Mouse (Mus musculus) cerebellum, adult 11-12 months (tissue): ENCODE measurements around the gene Gm20388.

Experiments
- DNase-seq: peaks from one replicate; pipeline ENCODE4 v3.0.0; 2022

Gm20388 gene

DNA sequence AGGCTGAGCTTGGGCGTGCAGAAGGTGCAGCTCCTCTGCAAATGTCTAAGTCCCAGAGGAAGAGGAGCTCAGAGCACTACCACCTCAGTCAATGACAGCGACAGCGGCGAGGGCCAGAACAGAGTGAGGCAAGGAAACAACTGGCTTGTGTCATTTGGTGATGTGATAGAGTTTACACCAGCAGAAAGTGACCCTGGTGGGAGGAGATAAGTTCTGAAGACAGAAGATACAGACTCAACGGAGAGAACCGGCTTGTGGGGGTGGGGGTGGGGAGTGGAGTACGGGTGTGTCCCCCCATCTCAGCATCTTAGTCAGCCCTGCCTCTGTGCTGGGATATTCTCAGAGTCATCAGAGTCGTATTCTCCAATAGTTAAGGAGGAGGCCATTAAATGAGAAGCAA, 4166.7 kb downstream of the Gm20388 start:
- no peak for DNase-seq

- DNase-seq, result no peak
These were observed 4167.4 kb downstream of the Gm20388 start for GRCm38 (mm10) chr8:124077998-124078397.

- no peak for DNase-seq
These were observed 4168.3 kb downstream of the Gm20388 start for GRCm38 (mm10) chr8:124078969-124079368.

GRCm38 (mm10) chr8:124080467-124081326, 4170.1 kb downstream of the Gm20388 start:
- no peak for DNase-seq

DNA sequence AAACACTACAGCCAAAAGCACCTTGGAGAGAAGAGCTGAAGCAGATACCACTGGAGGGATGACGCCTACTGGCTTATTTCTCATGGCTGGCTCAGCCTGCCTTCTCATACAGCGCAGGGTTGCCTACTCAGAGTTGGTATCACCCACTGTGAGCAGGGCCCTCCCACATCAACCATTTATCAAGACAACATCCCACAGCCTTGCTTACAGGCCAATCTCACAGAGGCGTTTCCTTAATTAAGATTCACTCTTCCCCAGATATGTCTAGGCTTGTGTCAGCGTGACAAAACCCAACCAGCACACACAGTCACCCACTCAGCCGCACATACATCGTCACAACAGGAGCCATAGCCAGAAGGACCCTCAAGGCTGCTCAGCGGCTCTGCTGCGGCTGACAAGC, 4172.0 kb downstream of the Gm20388 start:
- DNase-seq, result no peak

GRCm38 (mm10) chr8:124083611-124084010, 4173.0 kb downstream of the Gm20388 start:
- DNase-seq, result no peak

DNA sequence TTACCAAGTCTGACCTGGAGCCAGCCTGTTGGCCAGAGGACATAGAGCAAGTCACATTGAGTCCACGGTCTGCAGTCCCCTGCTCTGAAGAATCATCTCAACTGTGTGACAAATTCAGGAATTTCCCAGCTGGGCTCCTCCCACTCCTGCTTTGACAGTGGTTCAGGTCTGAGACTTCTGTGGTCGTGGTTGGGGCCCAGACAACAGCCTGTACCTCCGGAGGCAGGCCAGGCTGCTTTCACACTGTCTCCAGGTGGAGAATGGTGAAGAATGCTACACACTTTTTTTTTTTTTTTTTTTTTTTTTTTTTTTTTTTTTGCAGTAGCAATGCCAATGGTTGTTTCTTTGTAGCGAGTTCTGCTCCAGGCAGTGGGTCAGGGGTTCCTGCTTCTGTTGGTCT, 4175.0 kb downstream of the Gm20388 start:
- DNase-seq, result no peak

DNA sequence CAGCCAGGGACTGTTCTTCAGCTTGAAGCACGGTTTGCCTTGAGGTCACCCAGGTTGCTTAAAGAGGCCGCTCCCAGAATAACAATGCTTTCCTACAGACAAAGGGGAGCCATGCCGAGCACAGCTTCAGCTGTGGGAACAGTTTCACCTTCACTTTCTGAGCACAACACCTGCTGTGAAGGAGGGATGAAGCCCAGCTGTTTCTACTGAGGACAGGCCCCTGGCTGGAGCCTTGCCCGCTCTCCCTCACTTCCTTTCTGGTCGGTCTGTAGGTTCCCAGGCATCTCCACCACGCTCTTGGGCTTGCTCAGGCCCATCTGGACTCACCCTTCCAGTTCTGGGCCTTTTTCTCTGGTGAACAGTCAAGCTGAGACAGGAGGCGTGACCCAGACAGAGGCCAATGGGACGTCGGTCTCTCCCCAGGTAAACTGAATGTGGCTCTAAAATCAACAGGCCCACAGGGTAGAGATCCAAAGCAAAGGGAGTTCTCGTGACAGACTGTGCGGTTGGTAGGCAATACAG, 4177.5 kb downstream of the Gm20388 start:
- no peak for DNase-seq

DNA sequence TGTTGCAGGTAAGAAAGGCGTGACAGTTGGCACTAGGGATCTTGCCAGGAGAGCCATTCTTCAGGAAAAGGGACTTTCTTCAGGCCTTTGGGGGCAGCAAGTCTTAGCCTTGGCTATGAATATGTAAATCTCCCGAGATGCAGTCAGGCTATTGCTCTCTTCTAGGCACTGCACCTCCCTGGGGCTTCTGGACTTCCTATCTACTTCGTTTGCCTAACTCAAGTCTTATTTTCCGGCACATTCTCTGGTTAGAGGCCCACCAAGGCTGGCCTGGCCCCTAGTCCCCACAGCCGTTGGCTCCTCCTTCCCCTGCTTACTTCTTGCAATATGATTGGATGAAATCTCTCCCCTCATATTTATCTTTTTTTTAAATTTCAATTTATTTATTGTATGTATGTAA, 4178.4 kb downstream of the Gm20388 start:
- DNase-seq, result no peak

DNA sequence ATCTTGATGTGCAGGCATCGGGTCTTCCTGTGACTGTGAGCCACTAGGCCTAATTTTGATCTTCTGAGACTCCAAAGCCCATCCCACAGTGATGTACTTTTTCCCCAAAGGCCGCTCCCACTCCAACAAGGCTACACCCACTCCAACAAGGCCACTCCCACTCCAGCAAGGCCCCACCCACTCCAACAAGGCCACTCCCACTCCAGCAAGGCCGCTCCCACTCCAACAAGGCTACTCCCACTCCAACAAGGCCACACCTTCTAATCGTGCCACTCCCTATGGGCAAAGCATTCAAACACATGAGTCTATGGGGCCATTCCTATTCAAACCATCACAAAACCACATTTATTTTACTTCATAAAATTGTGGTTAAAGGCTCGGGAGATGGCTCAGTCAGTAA, 4179.8 kb downstream of the Gm20388 start:
- DNase-seq, result no peak

- DNase-seq, result no peak
These were observed 4188.4 kb downstream of the Gm20388 start for GRCm38 (mm10) chr8:124098953-124099622.

- DNase-seq, result no peak
These were observed 4189.0 kb downstream of the Gm20388 start for GRCm38 (mm10) chr8:124099623-124099965.

GRCm38 (mm10) chr8:124105869-124106268, 4195.2 kb downstream of the Gm20388 start:
- no peak for DNase-seq

GRCm38 (mm10) chr8:124106328-124107195, 4195.9 kb downstream of the Gm20388 start:
- DNase-seq, result no peak

DNA sequence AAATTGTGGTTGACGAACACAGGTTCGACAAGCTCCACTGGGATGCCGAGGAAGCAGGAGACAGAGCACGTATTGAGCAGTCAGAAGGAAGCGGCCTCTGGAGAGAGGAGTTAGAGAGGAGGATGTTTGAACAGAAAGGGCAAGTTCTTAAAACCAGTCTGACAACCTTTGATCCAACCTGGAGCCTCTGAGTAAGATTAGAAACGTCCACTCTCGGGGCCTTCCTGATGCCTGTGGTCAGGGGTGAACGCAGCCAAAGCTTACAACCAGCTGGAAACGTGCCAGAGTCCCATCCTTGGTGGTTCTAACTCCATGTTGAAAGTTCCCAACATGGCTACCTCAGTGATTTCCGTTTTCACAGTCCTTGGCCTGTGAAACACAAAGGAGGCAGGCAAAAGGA, 4202.5 kb downstream of the Gm20388 start:
- no peak for DNase-seq

- DNase-seq, result no peak
These were observed 4214.6 kb downstream of the Gm20388 start for GRCm38 (mm10) chr8:124125241-124125640.

DNA sequence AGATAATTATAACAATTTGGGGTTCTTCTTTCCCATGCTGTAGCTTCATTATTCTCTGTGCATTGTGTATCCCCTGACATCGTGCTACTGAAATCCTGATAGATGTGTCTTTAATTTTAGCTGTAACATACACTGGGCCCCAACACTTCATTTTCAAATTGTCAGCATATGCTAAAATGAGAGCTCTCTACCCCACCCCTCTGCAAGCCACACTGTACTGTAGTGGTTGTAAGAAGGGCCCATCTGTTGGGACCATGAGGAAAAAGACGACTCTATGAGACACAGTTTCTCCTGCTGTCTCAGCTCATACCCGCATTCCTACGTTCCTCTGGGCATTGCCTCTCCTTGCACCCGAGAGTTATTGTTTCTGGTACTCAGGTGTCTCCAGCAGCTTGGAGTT, 4226.6 kb downstream of the Gm20388 start:
- DNase-seq, result no peak

- no peak for DNase-seq
These were observed 4229.7 kb downstream of the Gm20388 start for GRCm38 (mm10) chr8:124140211-124140790.

GRCm38 (mm10) chr8:124140868-124141431, 4230.3 kb downstream of the Gm20388 start:
- DNase-seq, result no peak

DNA sequence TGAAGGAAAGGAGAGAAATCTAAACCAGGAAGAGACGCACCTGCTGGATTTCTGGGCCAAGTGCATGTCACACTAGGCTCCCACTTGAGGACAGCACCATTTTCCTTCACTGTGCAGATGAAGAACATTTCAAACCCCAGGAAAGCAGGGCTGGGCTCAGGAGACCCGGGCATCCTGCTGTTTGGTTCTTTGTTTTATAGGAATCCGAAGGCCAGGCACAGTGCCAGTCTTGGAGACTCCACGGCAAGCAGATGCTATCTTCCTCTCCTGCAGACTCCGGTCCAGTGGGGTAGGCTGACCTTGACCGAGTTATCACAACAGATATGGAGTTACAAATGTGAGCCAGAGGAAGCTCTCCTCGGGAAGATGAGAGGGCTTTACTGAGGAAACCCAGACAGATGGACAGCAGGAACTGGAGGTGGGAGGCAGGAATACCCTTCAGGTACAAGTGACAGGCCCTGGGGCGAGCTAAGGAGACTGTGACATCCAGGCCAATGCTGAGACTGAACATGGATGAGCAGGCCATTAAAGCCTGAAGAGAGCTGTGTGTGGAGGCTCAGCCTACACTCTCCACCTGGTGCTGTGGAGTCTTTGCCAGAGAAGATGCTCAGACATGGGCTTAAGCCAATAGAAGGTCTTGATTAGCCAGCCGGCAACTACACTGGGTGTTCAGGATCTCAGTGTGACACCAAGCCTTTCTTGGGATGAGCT, 4231.2 kb downstream of the Gm20388 start:
- DNase-seq, result peak; percentile 81

DNA sequence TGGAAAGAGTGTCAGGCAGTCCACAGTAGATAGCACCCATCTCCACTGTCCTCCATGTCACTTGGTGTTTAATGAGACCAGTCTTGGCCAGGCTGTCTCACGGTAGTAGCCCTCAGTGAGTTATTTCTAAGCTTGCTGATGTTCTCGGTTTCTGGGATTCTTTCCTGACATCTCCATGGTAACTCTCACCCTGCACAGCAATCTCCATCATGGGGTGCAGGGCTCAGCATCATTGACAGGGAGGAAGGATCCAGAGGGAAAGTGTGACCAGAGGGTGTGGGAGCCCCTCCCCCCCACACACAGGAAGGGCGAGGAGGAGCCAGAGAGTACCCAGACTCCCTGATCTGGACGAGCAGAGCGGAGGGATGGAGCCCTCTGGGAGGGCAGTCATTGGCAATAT, 4232.4 kb downstream of the Gm20388 start:
- DNase-seq, result no peak
